8 mouse cellular contexts compared by ENCODE assay signal in genomic region chr7:120124844-120125243, GRCm38 (mm10). TPM values are rescaled to one million over a fixed set of nuclear protein-coding genes. Genes with fewer than 3 reads are reported as not detected.
DNase-seq lines count a peak whose midpoint lies in the region; ATAC-seq and TF ChIP-seq lines count a peak whose summit lies in the region.

No protein-coding gene starts in this region.

- H3K9me3 ChIP-seq in E14TG2a.4 (ENCODE audit: low read length): no peaks in the 10 kb centered on the region
- no peaks in the 10 kb centered on the region for H3K9me3 ChIP-seq in forebrain, embryonic 13.5 days (replicated peaks)
- no peaks in the 10 kb centered on the region for H3K9me3 ChIP-seq in liver, embryonic 13.5 days (replicated peaks)
- no peaks in the 10 kb centered on the region for H3K9me3 ChIP-seq in neural tube, embryonic 13.5 days

- H3K27me3 ChIP-seq in E14TG2a.4 (ENCODE audit: insufficient read depth, low read length): no peaks in the 10 kb centered on the region
- no peaks in the 10 kb centered on the region; the same call in 1 of the 2 replicates for H3K27me3 ChIP-seq in forebrain, embryonic 13.5 days
- no peaks in the 10 kb centered on the region for H3K27me3 ChIP-seq in liver, embryonic 13.5 days
- no peaks in the 10 kb centered on the region for H3K27me3 ChIP-seq in neural tube, embryonic 13.5 days

- intact Hi-C loops in heart, postnatal 10 days (cut with DNase I): loop anchor here (1.0 to 10.0 kb wide), 3 partner anchors 78 to 510 kb away; partner anchors contain the start of genes Abca14, Abca15 and Uqcrc2

- H3K9ac ChIP-seq in forebrain, embryonic 13.5 days: no peak overlapping the region
- no peak overlapping the region for H3K9ac ChIP-seq in liver, embryonic 13.5 days
- no peak overlapping the region for H3K9ac ChIP-seq in neural tube, embryonic 13.5 days

- no peak overlapping the region for H3K4me2 ChIP-seq in forebrain, embryonic 13.5 days
- no peak overlapping the region for H3K4me2 ChIP-seq in liver, embryonic 13.5 days
- no peak overlapping the region for H3K4me2 ChIP-seq in neural tube, embryonic 13.5 days

- peak; percentile 36; the same call in 1 of the 2 replicates for TF ChIP-seq CTCF in E14TG2a.4 (conservative IDR thresholded peaks at IDR 0.05; ENCODE audit: low read length)

- 0% methylated on average over 3 of the region's 3 CpGs for WGBS in forebrain, embryonic 13.5 days
- WGBS in liver, embryonic 13.5 days (ENCODE audit: insufficient replicate concordance): 4% methylated on average over 3 of the region's 3 CpGs
- WGBS in neural tube, embryonic 13.5 days: 3% methylated on average over 3 of the region's 3 CpGs

- DNase-seq in brain, embryonic 18.5 days (ENCODE audit: low read depth, low spot score): peak; percentile 40
- peak; percentile 81 to 87 for DNase-seq in heart, postnatal 10 days
- peak; percentile 78 for DNase-seq in kidney, postnatal 36 days
- DNase-seq in liver, embryonic 13.5 days: no peak
- DNase-seq in thymus, postnatal 25 days: peak; percentile 19

- peak; percentile 93 for ATAC-seq in forebrain, embryonic 13.5 days
- peak; percentile 60; the same call in 1 of the 2 replicates for ATAC-seq in liver, embryonic 13.5 days (ENCODE audit: low read depth)
- peak; percentile 87 for ATAC-seq in neural tube, embryonic 13.5 days (ENCODE audit: low read depth)

- H3K27ac ChIP-seq in forebrain, embryonic 13.5 days: no peak overlapping the region
- H3K27ac ChIP-seq in liver, embryonic 13.5 days: no peak overlapping the region
- H3K27ac ChIP-seq in neural tube, embryonic 13.5 days (replicated peaks): no peak overlapping the region

- H3K36me3 ChIP-seq in E14TG2a.4 (ENCODE audit: insufficient read depth, low read length): no peaks in the 10 kb centered on the region
- no peaks in the 10 kb centered on the region for H3K36me3 ChIP-seq in forebrain, embryonic 13.5 days (ENCODE audit: poor library complexity, severe bottlenecking)
- no peaks in the 10 kb centered on the region for H3K36me3 ChIP-seq in liver, embryonic 13.5 days
- 0 out of 2 replicates have a peak, but pooled peaks cover 4% of the 10 kb centered on the region for H3K36me3 ChIP-seq in neural tube, embryonic 13.5 days

- peaks cover 13% of the 10 kb centered on the region for H3K4me1 ChIP-seq in E14TG2a.4 (replicated peaks; ENCODE audit: low read depth, low read length)
- peaks cover 5% of the 10 kb centered on the region; the same call in 1 of the 2 replicates for H3K4me1 ChIP-seq in forebrain, embryonic 13.5 days
- H3K4me1 ChIP-seq in liver, embryonic 13.5 days (replicated peaks): no peaks in the 10 kb centered on the region
- no peaks in the 10 kb centered on the region for H3K4me1 ChIP-seq in neural tube, embryonic 13.5 days (replicated peaks)

- no peak overlapping the region for H3K4me3 ChIP-seq in E14TG2a.4 (replicated peaks; ENCODE audit: low read length)
- no peak overlapping the region for H3K4me3 ChIP-seq in forebrain, embryonic 13.5 days
- H3K4me3 ChIP-seq in liver, embryonic 13.5 days (replicated peaks): no peak overlapping the region
- H3K4me3 ChIP-seq in neural tube, embryonic 13.5 days: no peak overlapping the region

RNA-seq across cellular contexts. Expression of gene Zp2, which starts 20.2 kb away (rescaled TPM):
- not detected in 2 replicates for polyA plus RNA-seq in forebrain, embryonic 13.5 days (2015; fragmentation: Nextera tagmentation; extraction: Ambion mirVana)
- under 1 TPM; 0.30 to 0.38 TPM for total RNA-seq in heart, postnatal 10 days (2021)
- not detected in 2 replicates for polyA plus RNA-seq in liver, embryonic 13.5 days (2015; fragmentation: Nextera tagmentation; extraction: Ambion mirVana)
- not detected in 2 replicates for polyA plus RNA-seq in neural tube, embryonic 13.5 days (2015; fragmentation: Nextera tagmentation; extraction: Ambion mirVana)

RNA-seq across cellular contexts. Expression of gene Tmem159, which starts 22.7 kb away (rescaled TPM):
- 5.6 and 5.7 TPM in 2 replicates for polyA plus RNA-seq in forebrain, embryonic 13.5 days (2015; fragmentation: Nextera tagmentation; extraction: Ambion mirVana)
- total RNA-seq in heart, postnatal 10 days (2021): 10 to 100 TPM; 14.9 to 17.2 TPM
- 2.5 and 3.2 TPM in 2 replicates for polyA plus RNA-seq in liver, embryonic 13.5 days (2015; fragmentation: Nextera tagmentation; extraction: Ambion mirVana)
- 12.7 and 14.3 TPM in 2 replicates for polyA plus RNA-seq in neural tube, embryonic 13.5 days (2015; fragmentation: Nextera tagmentation; extraction: Ambion mirVana)

RNA-seq across cellular contexts. Expression of gene Dnah3, which starts 29.8 kb away (rescaled TPM):
- polyA plus RNA-seq in forebrain, embryonic 13.5 days (2015; fragmentation: Nextera tagmentation; extraction: Ambion mirVana): 0.21 and 0.27 TPM in 2 replicates
- total RNA-seq in heart, postnatal 10 days (2021): under 1 TPM in 1 of 2 experiments, not detected in 1; 0.12 TPM
- polyA plus RNA-seq in liver, embryonic 13.5 days (2015; fragmentation: Nextera tagmentation; extraction: Ambion mirVana): not detected in 2 replicates
- polyA plus RNA-seq in neural tube, embryonic 13.5 days (2015; fragmentation: Nextera tagmentation; extraction: Ambion mirVana): 0.10 TPM in 1 of 2 replicates, not detected in the other

RNA-seq across cellular contexts. Expression of gene Anks4b, which starts 48.8 kb away (rescaled TPM):
- polyA plus RNA-seq in forebrain, embryonic 13.5 days (2015; fragmentation: Nextera tagmentation; extraction: Ambion mirVana): not detected in 2 replicates
- total RNA-seq in heart, postnatal 10 days (2021): under 1 TPM; 0.07 to 0.12 TPM
- polyA plus RNA-seq in liver, embryonic 13.5 days (2015; fragmentation: Nextera tagmentation; extraction: Ambion mirVana): 1.4 and 1.6 TPM in 2 replicates
- polyA plus RNA-seq in neural tube, embryonic 13.5 days (2015; fragmentation: Nextera tagmentation; extraction: Ambion mirVana): not detected in 2 replicates
